Mouse (Mus musculus) E14TG2a.4 (cell line): ENCODE measurements around the gene Olfr649.

Source experiments
- CTCF ChIP-seq: conservative IDR thresholded peaks from 2 replicates; pipeline ENCODE4 v1.5.1; 2014; ENCODE audit warnings: low read length
- NANOG ChIP-seq: IDR thresholded peaks from 2 replicates; pipeline ENCODE4 v1.6.1; 2014; ENCODE audit warnings: borderline replicate concordance, low read length, mixed read lengths
- POU5F1 ChIP-seq: IDR thresholded peaks from 2 replicates; pipeline ENCODE4 v1.6.1; 2014; ENCODE audit warnings: low read length, borderline replicate concordance

DNA sequence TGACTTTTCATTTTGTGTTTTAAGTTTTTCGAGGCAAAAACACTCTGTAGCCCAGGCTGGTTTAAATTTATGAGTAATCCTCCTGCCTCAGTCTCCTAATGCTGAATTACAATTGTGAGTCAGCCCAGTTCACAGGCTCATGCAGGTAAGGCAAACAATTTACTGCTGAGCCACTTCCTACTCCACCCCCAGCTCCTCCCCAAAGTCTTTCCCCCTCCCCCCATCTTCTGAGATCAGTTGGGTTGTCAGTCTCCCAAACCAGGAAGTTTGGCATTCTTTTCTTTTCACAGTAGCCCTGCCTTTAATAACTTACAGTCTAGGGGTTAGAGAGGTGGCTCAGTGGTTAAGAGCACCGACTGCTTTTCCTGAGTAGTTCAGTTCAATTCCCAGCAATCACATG lies 22.1 kb upstream of the Olfr649 start:
- TF ChIP-seq CTCF: no peak
- TF ChIP-seq POU5F1: no peak
- TF ChIP-seq NANOG: no peak
